Mouse (Mus musculus): ENCODE data around the gene Prpf40b.

Gene Prpf40b

DNA sequence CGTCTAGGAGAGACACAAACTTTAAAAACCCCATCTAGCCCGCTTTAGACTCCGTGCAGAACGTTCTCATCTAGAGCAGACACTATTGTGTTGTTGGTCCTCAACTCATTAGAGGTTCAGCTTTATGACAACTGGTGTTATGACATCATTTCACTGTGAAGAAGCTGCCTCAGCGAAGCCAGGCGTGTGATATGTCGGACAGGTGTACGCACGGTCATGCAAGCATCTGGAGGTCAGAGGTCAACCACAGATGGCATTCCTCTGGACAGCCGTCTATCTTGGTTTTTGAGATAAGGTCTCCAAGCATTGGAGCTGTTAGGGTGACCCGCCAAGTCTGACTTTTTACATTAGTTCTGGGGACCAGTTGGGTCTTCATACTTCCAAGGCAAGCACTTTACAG, 4.3 kb upstream of the Prpf40b start:
- in situ Hi-C loops (cut with MseI, MboI), result no loop called here

DNA sequence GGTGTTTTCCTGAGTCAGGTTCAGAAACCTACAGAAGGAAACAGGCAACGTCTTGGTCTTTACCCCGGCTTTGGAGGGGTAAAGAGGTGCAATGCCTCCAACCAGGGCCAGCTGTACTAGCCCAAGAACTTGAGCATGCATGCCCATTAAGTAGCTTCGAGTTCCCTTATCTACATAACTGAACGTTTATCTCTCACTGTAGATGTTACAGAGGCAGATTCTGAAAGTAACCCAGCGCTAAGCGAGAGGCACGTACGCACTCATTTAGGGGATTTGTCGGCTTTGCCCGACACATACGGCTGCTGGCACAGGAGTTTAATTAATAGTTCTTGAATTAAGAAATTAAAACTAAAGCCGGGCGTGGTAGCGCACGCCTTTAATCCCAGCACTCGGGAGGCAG, 600 bp upstream of the Prpf40b start:
- in situ Hi-C loops (cut with MseI, MboI), result no loop called here

DNA sequence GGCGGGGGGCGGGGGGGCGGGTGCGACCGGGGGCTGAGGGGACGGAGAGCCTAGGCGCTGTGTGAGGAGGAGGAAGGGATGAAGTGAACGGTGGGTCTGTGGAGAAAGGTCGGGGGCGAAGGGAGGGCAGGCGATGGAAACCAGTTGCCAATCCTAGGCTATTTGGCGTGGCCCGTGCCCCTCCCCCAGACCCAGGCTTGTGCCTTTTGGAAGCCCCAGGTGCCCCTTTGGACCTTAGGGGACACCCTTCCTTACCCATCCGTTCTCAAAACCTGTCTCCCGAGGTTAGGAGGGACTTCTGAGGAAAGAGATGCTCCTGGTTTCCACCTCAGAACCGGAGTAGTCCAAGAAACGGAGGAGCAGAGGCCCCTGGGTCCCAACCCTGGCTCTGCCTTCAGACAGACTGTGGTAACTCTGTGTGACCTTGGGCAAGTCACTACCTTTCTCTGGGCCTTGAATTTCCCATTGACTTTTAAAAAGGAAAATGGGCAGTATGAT, 646 bp downstream of the Prpf40b start, which contains the start of gene Fam186b:
Fam186b (minus strand) TSS at position 405 of the 498 bp plus-strand sequence.
- in situ Hi-C loops (cut with MseI, MboI), result no loop called here

DNA sequence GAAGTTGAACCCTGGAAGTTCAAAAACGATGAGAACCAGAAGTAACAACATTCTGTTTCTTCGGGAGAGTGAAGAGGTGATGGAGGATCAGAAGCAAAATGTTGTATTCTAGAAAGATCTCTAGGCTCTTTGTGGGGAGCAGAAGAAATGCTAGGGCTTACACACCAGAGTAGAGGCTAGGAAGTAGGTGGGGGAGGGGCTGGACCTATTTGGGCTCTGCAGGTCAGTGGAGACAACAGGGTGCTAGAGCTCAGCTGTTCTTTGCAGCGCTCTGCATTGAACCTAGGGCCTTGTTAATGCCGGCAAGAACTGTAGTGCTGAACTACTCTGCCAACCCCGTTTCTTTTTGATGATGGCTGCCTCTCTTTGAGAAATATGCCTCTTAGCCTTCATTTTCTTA, 1.3 kb downstream of the Prpf40b start:
- in situ Hi-C loops (cut with MseI, MboI), result no loop called here

DNA sequence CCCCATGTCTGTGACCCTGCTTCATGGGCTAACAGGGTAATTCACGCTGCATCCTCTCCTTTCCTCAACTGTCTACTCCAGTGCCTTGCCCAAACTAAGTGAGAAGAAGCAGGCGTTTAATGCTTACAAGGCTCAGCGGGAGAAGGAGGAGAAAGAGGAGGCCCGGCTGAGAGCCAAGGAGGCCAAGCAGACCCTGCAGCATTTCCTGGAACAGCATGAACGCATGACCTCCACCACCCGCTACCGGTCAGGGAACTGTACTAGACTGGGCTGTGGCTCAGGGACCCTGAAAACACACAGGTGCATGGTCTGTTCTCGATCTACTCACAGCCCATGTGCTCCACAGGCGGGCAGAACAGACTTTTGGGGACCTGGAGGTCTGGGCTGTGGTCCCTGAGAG, 12.6 kb downstream of the Prpf40b start:
- in situ Hi-C loops (cut with MseI, MboI), result no loop called here

DNA sequence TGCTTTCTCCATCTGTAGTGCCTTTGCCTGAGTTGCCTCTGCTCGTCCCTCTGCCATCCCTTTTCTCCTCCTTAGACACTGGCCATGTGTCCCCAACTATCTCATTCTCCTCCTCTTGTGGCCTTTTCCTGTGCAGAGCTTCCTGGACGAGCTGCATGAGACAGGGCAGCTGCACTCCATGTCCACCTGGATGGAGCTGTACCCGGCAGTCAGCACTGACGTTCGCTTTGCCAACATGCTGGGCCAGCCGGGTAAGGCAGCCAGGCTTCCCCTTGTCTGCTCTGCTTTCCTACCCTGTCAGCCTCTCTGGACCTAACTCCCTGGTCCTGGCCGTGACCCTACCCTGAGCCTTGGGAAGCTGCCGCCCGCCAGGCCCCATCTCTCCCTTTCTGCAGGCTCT, 14.7 kb downstream of the Prpf40b start:
- in situ Hi-C loops (cut with MseI, MboI), result no loop called here

DNA sequence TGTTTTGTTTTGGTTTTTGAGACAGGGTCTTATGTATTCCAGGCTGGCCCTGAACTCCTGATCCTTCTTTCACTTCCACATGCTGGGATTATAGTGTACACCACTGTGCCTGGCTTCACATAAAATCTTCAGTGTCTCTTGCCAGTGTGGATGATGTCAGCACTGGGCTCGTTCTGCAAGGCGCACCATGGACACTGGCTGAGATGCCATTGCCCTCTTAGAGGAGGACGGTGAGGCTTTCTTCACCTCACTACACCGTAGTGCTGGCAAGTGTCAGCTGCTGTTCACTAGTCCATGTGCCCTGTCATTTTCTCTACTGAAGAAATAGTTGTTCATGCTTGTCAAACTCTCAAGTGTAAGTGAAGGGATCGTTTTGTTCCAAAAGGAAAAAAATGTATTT, 15.7 kb downstream of the Prpf40b start:
- in situ Hi-C loops (cut with MseI, MboI), result no loop called here

DNA sequence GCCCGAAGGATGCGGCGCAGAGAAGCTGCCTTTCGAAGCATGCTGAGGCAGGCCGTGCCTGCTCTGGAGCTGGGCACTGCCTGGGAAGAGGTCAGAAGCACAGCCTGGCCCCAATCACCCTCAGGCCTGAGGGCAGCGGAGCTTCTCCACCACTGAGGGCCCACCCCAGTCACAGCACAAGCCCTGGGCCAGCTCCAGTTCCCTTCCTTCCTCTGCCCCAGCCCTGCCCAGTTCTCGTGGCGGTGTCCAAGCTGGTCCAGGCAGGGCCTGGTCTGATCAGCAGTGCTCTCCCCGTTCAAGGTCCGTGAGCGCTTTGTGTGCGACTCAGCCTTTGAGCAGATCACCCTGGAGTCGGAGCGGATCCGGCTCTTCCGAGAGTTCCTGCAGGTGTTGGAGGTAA, 20.0 kb downstream of the Prpf40b start:
- in situ Hi-C loops (cut with MseI, MboI), result loop anchor here in 1 of 2 experiments (5.0 kb wide), 1 partner anchor 62 kb away; no protein-coding TSS in a partner anchor

DNA sequence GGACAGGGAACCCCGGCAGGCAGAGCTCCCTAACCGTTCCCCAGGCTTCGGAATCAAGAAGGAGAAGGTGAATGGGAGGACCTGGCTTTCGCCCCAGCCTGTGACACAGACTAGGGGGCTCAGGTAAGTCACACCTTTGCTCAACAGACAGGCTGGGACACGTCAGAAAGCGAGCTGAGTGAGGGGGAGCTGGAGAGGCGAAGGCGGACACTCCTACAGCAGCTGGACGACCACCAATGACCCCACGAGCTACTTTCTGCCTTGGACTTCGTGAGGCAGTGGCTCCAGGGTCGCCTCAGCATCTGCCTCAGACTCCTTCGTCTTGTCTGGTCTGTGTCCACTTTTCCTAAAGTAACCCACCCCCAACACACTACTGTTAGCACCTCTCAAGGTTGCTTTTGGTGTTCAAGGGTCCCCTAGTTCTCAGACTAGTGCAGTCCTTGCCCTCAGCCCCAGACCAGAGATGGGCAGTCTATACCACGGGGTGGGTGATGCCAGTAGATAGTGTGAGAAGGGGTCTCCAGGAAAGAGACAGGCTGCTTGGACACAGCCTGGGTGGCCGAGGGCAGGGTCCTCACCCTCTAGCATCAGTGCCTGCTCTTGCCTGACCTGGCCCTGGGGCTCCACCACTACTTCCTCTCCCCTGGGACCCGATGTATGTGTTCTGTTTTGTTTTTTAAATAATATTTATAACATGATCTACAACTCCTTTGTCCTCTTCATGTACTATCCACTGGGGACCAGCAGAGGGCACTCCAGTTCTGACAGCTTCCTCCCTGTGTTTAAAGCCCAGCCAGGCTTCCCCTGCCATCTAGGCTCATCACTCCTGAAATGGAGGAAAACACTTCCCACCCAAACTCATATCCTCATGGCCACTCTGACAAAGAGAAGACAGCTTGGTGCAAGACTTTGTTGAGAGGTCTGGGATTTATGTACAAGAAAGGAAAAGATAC, 21.7 kb downstream of the Prpf40b start:
- in situ Hi-C loops (cut with MseI, MboI), result loop anchor here in 1 of 2 experiments (5.0 kb wide), 1 partner anchor 61 kb away; no protein-coding TSS in a partner anchor

DNA sequence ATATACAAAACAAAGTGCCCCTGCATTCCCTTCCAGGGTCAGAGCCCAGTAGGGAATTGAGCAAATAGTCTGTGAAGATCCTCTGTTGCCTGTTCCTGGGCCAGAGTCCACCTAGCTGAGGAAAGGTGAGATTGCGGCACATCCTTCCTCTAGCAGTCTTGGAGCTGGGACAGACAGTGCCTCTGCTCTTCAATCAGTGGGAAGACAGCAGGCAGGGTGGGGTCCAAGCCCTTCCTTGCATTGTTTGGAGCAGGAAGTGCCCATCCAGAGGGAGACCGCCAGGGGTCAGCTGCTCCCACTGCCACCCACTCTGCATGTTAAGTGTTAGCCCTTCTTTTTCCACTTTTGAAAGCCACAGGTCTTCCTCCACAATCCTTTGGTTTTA, 22.4 kb downstream of the Prpf40b start:
- in situ Hi-C loops (cut with MseI, MboI), result loop anchor here in 1 of 2 experiments (5.0 kb wide), 1 partner anchor 60 kb away; no protein-coding TSS in a partner anchor

DNA sequence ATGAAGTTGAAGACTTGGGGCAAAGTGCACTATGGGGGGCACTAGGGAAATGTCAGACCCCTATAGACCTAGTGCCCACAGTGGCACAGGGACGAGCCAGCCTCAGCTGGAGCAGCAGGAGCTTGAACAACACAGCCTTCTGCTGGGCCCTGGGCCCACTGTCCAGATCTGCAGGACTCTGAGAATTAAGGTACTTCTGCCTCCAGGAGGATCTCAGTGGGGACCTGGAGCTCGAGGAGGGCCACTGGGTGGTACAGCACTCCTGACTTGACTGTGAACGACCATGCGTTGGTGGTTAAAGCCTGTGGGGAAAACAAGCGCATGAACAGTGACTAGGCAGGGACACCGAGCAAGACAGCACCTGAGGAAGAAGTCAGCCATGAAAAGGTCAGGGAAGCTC, 23.2 kb downstream of the Prpf40b start:
- in situ Hi-C loops (cut with MseI, MboI), result loop anchor here in 1 of 2 experiments (5.0 kb wide), 1 partner anchor 59 kb away; no protein-coding TSS in a partner anchor

DNA sequence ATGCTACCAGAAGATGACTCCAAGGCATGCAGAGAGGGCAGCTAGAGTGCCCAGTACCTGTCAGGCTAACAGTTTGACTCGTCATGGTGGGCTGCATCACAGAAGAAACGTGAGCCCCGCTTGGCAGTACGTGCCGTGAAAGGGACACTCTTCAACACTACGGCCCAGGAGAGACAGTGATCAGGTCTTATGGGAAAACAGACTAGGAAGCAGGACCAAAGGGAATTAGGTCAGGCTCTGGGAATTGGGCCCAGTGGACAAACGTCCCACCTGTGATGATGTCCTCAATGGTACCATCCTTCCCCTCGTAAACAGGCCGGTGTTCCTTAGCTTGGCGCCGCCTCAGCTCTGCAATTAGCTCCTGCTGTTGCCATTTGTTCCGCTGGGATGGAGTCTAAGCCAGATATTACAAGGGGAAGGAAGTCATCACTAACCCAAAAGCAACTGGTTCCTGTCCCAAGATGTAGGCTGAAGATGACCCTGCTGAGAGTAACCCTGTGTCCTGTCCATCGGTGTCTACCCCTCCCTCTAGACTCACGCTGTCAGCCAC, 24.0 kb downstream of the Prpf40b start:
- in situ Hi-C loops (cut with MseI, MboI), result loop anchor here in 1 of 2 experiments (5.0 kb wide), 1 partner anchor 58 kb away; no protein-coding TSS in a partner anchor

DNA sequence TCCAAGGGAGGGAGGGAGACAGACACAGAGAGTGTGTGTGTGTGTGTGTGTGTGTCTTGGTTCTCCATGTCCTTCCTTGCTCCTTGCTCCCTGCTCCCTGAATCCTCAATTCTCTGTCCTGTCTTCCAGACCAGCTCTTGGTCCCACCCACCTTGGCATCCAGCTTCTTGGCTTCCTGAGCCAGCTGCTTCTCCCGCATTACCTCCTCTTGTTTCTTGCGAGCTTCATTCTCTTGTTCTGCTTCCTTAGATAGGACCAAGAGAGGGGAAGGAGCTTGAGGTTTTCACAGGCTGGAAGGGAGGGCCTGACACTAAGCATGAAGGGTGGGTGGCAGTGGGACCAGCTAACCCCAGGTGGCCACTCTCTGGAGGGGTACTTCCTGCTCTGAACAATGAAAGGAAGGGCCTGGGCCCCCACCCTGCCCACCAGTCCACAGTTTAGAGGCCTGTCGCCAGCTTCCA, 24.6 kb downstream of the Prpf40b start:
- in situ Hi-C loops (cut with MseI, MboI), result loop anchor here in 1 of 2 experiments (5.0 kb wide), 1 partner anchor 58 kb away; no protein-coding TSS in a partner anchor

DNA sequence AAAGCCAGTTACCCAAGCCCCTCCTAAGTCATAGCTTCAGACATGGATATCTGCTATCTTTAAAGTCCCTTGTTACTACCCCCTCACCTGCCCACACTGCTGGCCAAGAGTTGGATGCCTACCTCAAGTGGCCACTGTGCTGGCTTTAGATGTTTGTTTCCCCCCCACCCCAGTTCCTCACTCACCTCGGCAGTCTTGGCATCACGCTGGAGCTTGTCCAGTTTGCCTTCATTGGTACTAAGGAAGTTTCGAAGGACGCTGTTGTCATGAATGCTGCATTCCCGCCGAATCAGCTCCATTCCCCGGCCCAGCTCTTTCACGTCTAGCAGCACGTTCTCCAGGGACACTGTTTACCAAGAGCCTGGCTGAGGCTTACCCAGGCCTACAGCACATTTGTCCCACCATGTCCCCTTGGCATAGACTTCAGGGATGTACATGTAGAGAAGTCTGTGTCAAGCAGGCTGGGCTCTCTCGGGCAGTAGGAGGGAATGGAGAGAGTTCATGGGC, 25.3 kb downstream of the Prpf40b start:
- in situ Hi-C loops (cut with MseI, MboI), result no loop called here

DNA sequence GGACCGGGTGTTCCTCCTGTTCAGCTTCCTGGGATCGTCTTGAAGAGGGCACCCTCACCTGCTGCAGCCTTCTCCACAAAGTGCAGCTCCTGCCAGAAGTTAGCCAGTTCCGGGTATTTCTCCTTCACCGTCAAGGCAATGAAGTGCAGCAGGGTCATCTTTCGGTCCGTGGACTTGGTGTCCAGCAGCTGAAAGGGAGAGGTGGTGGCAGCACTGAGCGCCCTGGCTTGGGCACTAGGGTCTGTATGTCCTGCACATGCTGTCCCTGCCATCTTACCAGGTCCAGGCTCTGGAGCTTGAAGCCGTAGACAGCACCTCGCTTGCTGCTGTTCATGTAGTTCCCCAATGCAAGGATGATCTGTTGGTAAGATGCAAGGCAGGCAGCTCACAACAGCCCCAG, 26.1 kb downstream of the Prpf40b start:
- in situ Hi-C loops (cut with MseI, MboI), result no loop called here

DNA sequence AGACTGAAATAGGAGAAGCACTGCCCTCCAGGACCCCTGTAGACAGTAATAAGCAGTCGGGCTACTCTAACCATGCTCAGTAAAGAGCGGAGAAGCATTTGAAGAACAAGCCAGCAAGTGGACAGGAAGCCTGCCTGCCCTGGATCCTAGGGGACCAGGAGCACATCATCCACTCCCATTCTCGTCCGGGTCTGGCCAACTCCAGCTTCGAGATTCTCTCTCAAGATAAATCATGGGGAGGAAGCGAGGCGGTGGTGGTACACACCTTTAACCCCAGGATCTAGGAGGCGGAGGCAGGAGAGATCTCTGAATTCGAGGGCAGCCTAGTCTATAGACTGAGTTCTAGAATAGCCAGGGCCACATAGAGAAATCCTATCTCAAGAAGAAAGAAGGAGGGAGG, 29.3 kb downstream of the Prpf40b start:
- in situ Hi-C loops (cut with MseI, MboI), result no loop called here

DNA sequence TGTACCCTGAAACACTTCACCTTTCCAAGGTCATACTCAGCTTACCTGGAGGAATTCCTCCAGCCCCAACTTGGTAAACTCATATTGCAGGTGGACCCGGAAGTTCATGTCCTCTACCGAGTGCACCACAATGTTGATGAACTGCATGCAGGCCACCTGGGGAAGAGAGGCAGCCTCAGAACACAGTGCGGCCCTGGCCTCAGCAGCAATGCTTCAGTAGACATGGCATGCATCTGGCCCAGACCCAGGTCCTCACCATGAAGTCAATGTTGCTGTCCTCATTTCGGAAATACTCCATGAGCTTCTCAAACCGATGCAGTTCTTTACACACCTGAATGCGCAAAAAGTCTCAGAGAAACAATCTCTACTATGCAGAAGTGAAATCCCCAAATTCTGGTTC, 30.7 kb downstream of the Prpf40b start:
- in situ Hi-C loops (cut with MseI, MboI), result loop anchor here in 1 of 2 experiments (5.0 kb wide), 1 partner anchor 52 kb away; no protein-coding TSS in a partner anchor

DNA sequence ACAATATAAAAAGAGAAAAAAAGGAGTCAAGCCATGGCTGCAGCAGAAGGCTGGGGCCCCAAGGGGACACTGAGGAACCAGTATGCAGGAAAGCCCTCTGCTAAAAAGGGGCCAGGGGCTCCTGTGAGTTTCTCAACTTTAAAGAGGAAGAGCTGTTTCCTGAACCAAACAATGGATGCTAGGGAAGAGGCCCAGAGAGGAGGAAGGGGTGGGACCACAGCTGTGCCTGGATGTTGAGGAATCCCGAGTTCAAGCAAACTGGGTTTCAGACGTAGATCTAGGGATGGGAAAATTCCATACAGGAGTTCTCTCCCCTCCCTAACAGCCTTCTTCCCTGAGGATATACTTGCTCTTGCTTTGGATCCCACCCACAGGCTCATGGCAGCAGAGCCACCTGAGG, 31.5 kb downstream of the Prpf40b start:
- in situ Hi-C loops (cut with MseI, MboI), result loop anchor here in 1 of 2 experiments (5.0 kb wide), 1 partner anchor 51 kb away; no protein-coding TSS in a partner anchor

DNA sequence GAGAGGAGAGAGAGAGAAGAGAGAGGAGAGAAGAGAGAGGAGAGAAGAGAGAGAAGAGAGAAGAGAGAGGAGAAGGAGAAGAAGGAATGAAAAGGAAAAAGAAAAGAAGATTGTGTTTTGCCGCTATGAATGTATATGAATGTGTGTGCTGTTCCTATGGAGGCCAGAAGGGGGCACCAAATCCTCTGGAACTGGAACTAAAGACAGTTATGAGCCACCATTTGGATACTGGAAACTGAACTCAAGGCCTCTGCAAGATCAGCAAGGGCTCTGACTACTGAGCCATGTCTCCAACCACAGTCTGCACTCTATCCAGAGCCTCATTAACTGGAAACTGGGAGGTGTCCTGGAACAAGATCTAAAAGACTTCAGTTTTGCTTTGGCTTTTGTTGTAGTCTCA, 32.1 kb downstream of the Prpf40b start:
- in situ Hi-C loops (cut with MseI, MboI), result loop anchor here in 1 of 2 experiments (5.0 kb wide), 1 partner anchor 50 kb away; no protein-coding TSS in a partner anchor

DNA sequence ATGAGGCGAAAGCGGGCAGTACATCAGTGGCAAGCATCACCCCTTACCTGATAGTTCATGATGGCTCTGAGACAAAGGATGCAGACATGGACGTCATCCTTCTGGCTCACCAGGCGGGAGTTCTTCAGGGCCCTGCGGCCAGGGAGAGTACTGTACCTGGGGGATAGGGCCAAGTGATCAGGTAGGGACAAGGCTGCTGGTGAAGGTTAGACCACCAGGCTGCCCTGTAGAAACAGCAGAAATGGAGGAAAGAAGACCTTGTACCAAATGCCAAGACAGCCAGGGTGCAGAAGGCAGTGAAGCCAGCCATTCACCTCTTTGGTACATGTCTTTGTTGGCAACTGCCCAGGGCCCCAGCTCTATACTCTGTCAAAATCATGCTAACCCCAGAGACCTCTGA, 33.1 kb downstream of the Prpf40b start:
- in situ Hi-C loops (cut with MseI, MboI), result loop anchor here in 1 of 2 experiments (5.0 kb wide), 1 partner anchor 49 kb away; no protein-coding TSS in a partner anchor

DNA sequence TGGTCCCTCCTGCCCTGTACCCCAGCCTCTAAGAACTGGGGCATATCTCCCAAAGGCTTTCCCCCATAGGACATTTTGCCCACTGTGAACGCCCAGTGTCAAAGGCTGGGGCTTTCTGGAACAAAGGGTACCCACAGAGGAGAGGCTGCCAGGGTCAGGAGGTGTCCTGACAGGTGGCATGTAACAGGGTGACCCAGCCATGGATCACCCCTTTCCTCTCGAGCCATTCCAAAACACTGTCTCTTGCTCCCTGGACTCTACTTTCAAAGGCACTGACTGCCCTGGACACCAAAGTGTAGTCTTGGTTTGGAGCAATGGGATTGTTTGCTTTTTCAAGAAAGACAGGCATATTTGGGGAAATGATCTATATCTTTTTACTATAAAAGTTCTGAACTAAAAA, 35.4 kb downstream of the Prpf40b start:
- in situ Hi-C loops (cut with MseI, MboI), result no loop called here

DNA sequence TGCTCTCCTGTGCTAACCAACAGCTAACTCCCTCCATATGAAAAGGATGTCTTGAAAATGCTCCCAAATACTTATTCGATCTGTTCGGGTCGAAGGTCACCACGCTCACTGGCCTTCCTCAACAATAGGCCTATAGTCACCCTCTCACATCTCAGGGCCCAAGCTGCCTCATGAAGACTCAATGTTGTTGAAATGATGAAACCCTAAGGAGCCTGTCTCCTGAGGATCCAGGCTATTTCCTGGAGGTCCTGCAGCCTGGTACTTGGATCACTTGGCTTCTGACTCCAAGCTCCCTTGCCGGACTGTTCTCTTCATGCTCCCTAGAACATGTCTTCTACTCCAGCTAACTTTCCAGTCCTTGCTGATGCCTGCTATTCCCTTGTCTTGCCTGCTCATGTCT, 36.5 kb downstream of the Prpf40b start:
- in situ Hi-C loops (cut with MseI, MboI), result no loop called here
